Mouse (Mus musculus) erythroblast, embryonic 14.5 days (primary cell): Measurements from ENCODE around the gene Sim2. TPM values are rescaled to one million over a fixed set of nuclear protein-coding genes. Genes with fewer than 3 reads are reported as not detected.

ENCODE experiments used
- H3K27me3 ChIP-seq: 2 replicates; pipeline ENCODE4 v1.6.1; 2012; ENCODE audit warnings: inconsistent platforms; ENCODE audit not compliant: control insufficient read depth
- H3K36me3 ChIP-seq: 2 replicates; pipeline ENCODE4 v1.6.1; 2012; ENCODE audit warnings: mild to moderate bottlenecking, inconsistent platforms; ENCODE audit not compliant: control insufficient read depth
- H3K4me1 ChIP-seq: 2 replicates; pipeline ENCODE4 v1.6.1; 2012; ENCODE audit warnings: inconsistent platforms; ENCODE audit not compliant: control insufficient read depth
- H3K4me3 ChIP-seq: replicated peaks from 2 replicates; pipeline ENCODE3; 2012; ENCODE audit warnings: moderate library complexity, mild to moderate bottlenecking, inconsistent platforms
- H3K9me3 ChIP-seq: 2 replicates; pipeline ENCODE4 v1.6.1; 2012; ENCODE audit warnings: low read length, inconsistent platforms, mixed read lengths; ENCODE audit not compliant: control insufficient read depth
- GATA1 ChIP-seq: IDR thresholded peaks from 2 replicates; pipeline ENCODE4 v1.6.1; 2012; ENCODE audit warnings: low read length, inconsistent platforms, mixed read lengths
- TAL1 ChIP-seq: IDR thresholded peaks from 3 replicates; pipeline ENCODE4 v1.6.1; 2012; ENCODE audit warnings: low read length, inconsistent platforms, mixed read lengths
- polyA plus RNA-seq: library from polyadenylated mRNA; stranded (reverse); fragments of >175 nt; gene quantifications from 2 replicates; pipeline ENCODE4 v1.2.3, GENCODE M21; 2012

The Sim2 gene
- polyA plus RNA-seq, 1 experiment = not detected

GRCm38 (mm10) chr16:94122347-94122746, 37.6 kb downstream of the Sim2 start:
- no peaks in the 10 kb centered on the region for H3K36me3 ChIP-seq
- TF ChIP-seq TAL1 (no peak), GATA1 (no peak)
- peaks cover 53% of the 10 kb centered on the region for H3K27me3 ChIP-seq
- H3K9me3 ChIP-seq = no peaks in the 10 kb centered on the region; the same call in 1 of the 2 replicates
- H3K4me3 ChIP-seq = no peak overlapping the region
- no peaks in the 10 kb centered on the region for H3K4me1 ChIP-seq

GRCm38 (mm10) chr16:94123247-94123646, 38.5 kb downstream of the Sim2 start:
- TF ChIP-seq TAL1 (no peak), GATA1 (no peak)
- Histone ChIP-seq H3K27me3 (peaks cover 58% of the 10 kb centered on the region), H3K36me3 (no peaks in the 10 kb centered on the region), H3K4me3 (no peak overlapping the region), H3K4me1 (no peaks in the 10 kb centered on the region), H3K9me3 (no peaks in the 10 kb centered on the region; the same call in 1 of the 2 replicates)

GRCm38 (mm10) chr16:94125172-94125981, 40.6 kb downstream of the Sim2 start:
- no peak overlapping the region for H3K4me3 ChIP-seq
- no peaks in the 10 kb centered on the region for H3K4me1 ChIP-seq
- no peaks in the 10 kb centered on the region; the same call in 1 of the 2 replicates for H3K9me3 ChIP-seq
- no peaks in the 10 kb centered on the region for H3K36me3 ChIP-seq
- TF ChIP-seq TAL1 (no peak), GATA1 (no peak)
- peaks cover 58% of the 10 kb centered on the region for H3K27me3 ChIP-seq

- H3K4me1 ChIP-seq = no peaks in the 10 kb centered on the region
- TF ChIP-seq GATA1 = no peak
- TF ChIP-seq TAL1 = no peak
- no peaks in the 10 kb centered on the region; the same call in 1 of the 2 replicates for H3K9me3 ChIP-seq
- H3K27me3 ChIP-seq = peaks cover 56% of the 10 kb centered on the region
- H3K36me3 ChIP-seq = no peaks in the 10 kb centered on the region
- H3K4me3 ChIP-seq = no peak overlapping the region
Observed at GRCm38 (mm10) chr16:94126200-94126599, 41.5 kb downstream of the Sim2 start.

GRCm38 (mm10) chr16:94128236-94128835, 43.6 kb downstream of the Sim2 start:
- TF ChIP-seq GATA1 (no peak), TAL1 (no peak)
- Histone ChIP-seq H3K9me3 (no peaks in the 10 kb centered on the region; the same call in 1 of the 2 replicates), H3K4me1 (no peaks in the 10 kb centered on the region), H3K36me3 (no peaks in the 10 kb centered on the region), H3K4me3 (no peak overlapping the region), H3K27me3 (peaks cover 44% of the 10 kb centered on the region)

GRCm38 (mm10) chr16:94134218-94134617, 49.5 kb downstream of the Sim2 start:
- Histone ChIP-seq H3K4me3 (no peak overlapping the region), H3K27me3 (no peaks in the 10 kb centered on the region), H3K9me3 (no peaks in the 10 kb centered on the region), H3K36me3 (no peaks in the 10 kb centered on the region), H3K4me1 (no peaks in the 10 kb centered on the region)
- TF ChIP-seq GATA1 = no peak
- no peak for TF ChIP-seq TAL1

- Histone ChIP-seq H3K9me3 (no peaks in the 10 kb centered on the region), H3K36me3 (no peaks in the 10 kb centered on the region), H3K27me3 (peaks cover 12% of the 10 kb centered on the region), H3K4me3 (no peak overlapping the region), H3K4me1 (no peaks in the 10 kb centered on the region)
- TF ChIP-seq GATA1 (no peak), TAL1 (no peak)
Observed at GRCm38 (mm10) chr16:94140746-94141145, 56.0 kb downstream of the Sim2 start.

GRCm38 (mm10) chr16:94143325-94143724, 58.6 kb downstream of the Sim2 start:
- TF ChIP-seq TAL1 (no peak), GATA1 (no peak)
- H3K4me3 ChIP-seq = no peak overlapping the region
- peaks cover 4% of the 10 kb centered on the region for H3K4me1 ChIP-seq
- peaks cover 12% of the 10 kb centered on the region for H3K27me3 ChIP-seq
- no peaks in the 10 kb centered on the region for H3K9me3 ChIP-seq
- H3K36me3 ChIP-seq = no peaks in the 10 kb centered on the region

GRCm38 (mm10) chr16:94148139-94148538, 63.4 kb downstream of the Sim2 start:
- TF ChIP-seq TAL1 = no peak
- TF ChIP-seq GATA1 = no peak
- no peaks in the 10 kb centered on the region for H3K36me3 ChIP-seq
- H3K4me1 ChIP-seq = peaks cover 43% of the 10 kb centered on the region
- peaks cover 10% of the 10 kb centered on the region for H3K27me3 ChIP-seq
- H3K9me3 ChIP-seq = no peaks in the 10 kb centered on the region
- no peak overlapping the region for H3K4me3 ChIP-seq
